Mouse (Mus musculus): ENCODE measurements around the gene Relch. TPM values are rescaled to one million over a fixed set of nuclear protein-coding genes. Genes with fewer than 3 reads are reported as not detected.

The Relch gene
- total and polyA plus RNA-seq, 3 experiments: 29.2 to 41.9 (median 39.0) TPM

DNA sequence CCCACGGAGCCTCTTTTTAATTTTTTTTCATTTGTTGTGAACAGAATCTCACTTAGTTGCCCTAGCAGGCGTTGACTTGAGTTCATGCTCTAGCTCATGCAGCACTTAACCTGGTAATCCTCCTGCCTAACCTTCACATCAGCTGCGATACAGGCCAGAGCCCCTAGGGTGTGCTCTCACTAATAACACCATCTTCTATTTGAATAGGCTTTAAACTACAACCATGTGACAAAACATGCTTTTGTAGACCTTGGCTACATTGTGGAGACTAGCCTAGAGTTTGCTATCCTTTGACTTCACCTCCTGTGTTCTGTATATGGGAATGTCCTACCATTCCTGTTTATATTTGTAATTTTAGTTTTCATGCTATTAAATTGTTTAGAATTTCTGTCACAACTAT is 71.7 kb downstream of the Relch start:
- Histone ChIP-seq H3K4me3 (ENCODE audit: control insufficient read depth in 1 of 2, insufficient read depth in 1 of 2, low read depth in 2 of 2, low read length in 2 of 2) (no peak overlapping the region), H3K79me2 (ENCODE audit: control insufficient read depth, insufficient read depth, low read length, poor library complexity) (no peaks in the 10 kb centered on the region), H3K36me3 (ENCODE audit: control insufficient read depth in 1 of 2, insufficient read depth in 2 of 2, low read length in 2 of 2) (peaks cover 0 to 49% of the 10 kb centered on the region in 2 experiments; a peak in 2 of 4 replicates), H3K27me3 (ENCODE audit: control insufficient read depth in 1 of 2, insufficient read depth in 2 of 2, low read length in 2 of 2) (no peaks in the 10 kb centered on the region), H3K4me1 (ENCODE audit: control insufficient read depth in 1 of 2, insufficient read depth in 2 of 2, low read length in 2 of 2) (no peaks in the 10 kb centered on the region), H3K27ac (ENCODE audit: control insufficient read depth, low read depth, low read length) (no peak overlapping the region), H3K9me3 (replicated peaks; ENCODE audit: insufficient read depth, low read length) (no peaks in the 10 kb centered on the region), H3K9ac (ENCODE audit: control insufficient read depth, low read depth, low read length, poor library complexity, severe bottlenecking) (no peak overlapping the region)
- TF ChIP-seq MEF2A (IDR thresholded peaks at IDR 0.05; ENCODE audit: extremely low read depth, insufficient replicate concordance, low read depth, low read length, poor library complexity, severe bottlenecking): no peak
- TF ChIP-seq RAD21 (IDR thresholded peaks at IDR 0.05; ENCODE audit: low read depth, low read length): peak; percentile 6; the same call in 1 of the 2 replicates
- TF ChIP-seq USF1 (IDR thresholded peaks at IDR 0.05; ENCODE audit: low read depth, low read length): peak; percentile 32; the same call in 1 of the 2 replicates
- peak in 2 of 3 experiments; percentile 26 to 53; a peak in 4 of 6 replicates for TF ChIP-seq CTCF (IDR thresholded peaks at IDR 0.05 in 2 of 3, conservative IDR thresholded peaks at IDR 0.05 in 1 of 3; ENCODE audit: control insufficient read depth in 1 of 3, insufficient read depth in 1 of 3, low read depth in 2 of 3, low read length in 3 of 3, poor library complexity in 1 of 3, severe bottlenecking in 1 of 3)
- no peak for TF ChIP-seq KAT2A (conservative IDR thresholded peaks at IDR 0.05; ENCODE audit: low read depth, low read length)
- TF ChIP-seq ZC3H11A (IDR thresholded peaks at IDR 0.05; ENCODE audit: low read depth, low read length): no peak
- TF ChIP-seq USF2 (IDR thresholded peaks at IDR 0.05; ENCODE audit: borderline replicate concordance in 1 of 2, insufficient read depth in 1 of 2, low read depth in 1 of 2, low read length in 2 of 2): no peak
- TF ChIP-seq MAX (IDR thresholded peaks at IDR 0.05; ENCODE audit: low read length): peak; percentile 17; the same call in 1 of the 2 replicates
- TF ChIP-seq SMC3 (IDR thresholded peaks at IDR 0.05; ENCODE audit: low read depth, low read length): 0 out of 2 replicates have a peak, but pooled peaks have one; percentile 34
- peak; percentile 63 for DNase-seq (ENCODE audit: low read depth, low spot score)

DNA sequence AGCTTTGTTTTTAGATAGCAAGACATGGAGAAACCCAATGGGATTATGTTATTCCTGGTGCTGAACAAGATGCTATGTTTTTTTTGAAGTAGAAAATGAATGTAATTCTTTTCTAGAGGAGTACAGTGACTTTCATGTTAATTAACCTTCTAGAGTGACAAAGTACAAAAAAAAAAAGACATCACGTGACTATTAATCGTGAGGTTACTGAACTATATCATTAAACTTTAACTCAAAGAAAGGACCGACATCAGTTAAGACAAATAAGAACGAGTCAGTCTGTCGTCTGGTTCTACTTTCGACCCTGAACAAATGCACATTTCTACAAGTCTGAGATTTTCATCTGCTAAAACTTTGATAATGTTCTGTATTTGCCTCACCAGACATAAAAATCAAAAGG is 74.7 kb downstream of the Relch start:
- H3K36me3 ChIP-seq (ENCODE audit: control insufficient read depth in 1 of 2, insufficient read depth in 2 of 2, low read length in 2 of 2): peaks cover 0 to 56% of the 10 kb centered on the region in 2 experiments; a peak in 2 of 4 replicates

More for the DNA sequence above, 74.7 kb downstream of the Relch start:
- DNase-seq (ENCODE audit: low read depth, low spot score): no peak
- no peak overlapping the region for H3K9ac ChIP-seq (ENCODE audit: control insufficient read depth, low read depth, low read length, poor library complexity, severe bottlenecking)
- no peak overlapping the region for H3K4me3 ChIP-seq (ENCODE audit: control insufficient read depth in 1 of 2, insufficient read depth in 1 of 2, low read depth in 2 of 2, low read length in 2 of 2)
- H3K27me3 ChIP-seq (ENCODE audit: control insufficient read depth in 1 of 2, insufficient read depth in 2 of 2, low read length in 2 of 2): no peaks in the 10 kb centered on the region
- H3K27ac ChIP-seq (ENCODE audit: control insufficient read depth, low read depth, low read length): no peak overlapping the region
- H3K9me3 ChIP-seq (replicated peaks; ENCODE audit: insufficient read depth, low read length): no peaks in the 10 kb centered on the region
- no peaks in the 10 kb centered on the region for H3K4me1 ChIP-seq (ENCODE audit: control insufficient read depth in 1 of 2, insufficient read depth in 2 of 2, low read length in 2 of 2)
- no peak for TF ChIP-seq CTCF (IDR thresholded peaks at IDR 0.05 in 2 of 3, conservative IDR thresholded peaks at IDR 0.05 in 1 of 3; ENCODE audit: control insufficient read depth in 1 of 3, insufficient read depth in 1 of 3, low read depth in 2 of 3, low read length in 3 of 3, poor library complexity in 1 of 3, severe bottlenecking in 1 of 3)
- no peak for TF ChIP-seq MYC (IDR thresholded peaks at IDR 0.05; ENCODE audit: low read depth, low read length)
- no peak for TF ChIP-seq NRF1 (IDR thresholded peaks at IDR 0.05; ENCODE audit: insufficient read depth, low read depth, low read length, poor library complexity, severe bottlenecking)
- no peak for TF ChIP-seq ZKSCAN1 (IDR thresholded peaks at IDR 0.05; ENCODE audit: low read depth, low read length)
- no peak for TF ChIP-seq POLR2AphosphoS2 (IDR thresholded peaks at IDR 0.05; ENCODE audit: low read length)
- no peak for TF ChIP-seq JUND (IDR thresholded peaks at IDR 0.05; ENCODE audit: low read depth, low read length)
- TF ChIP-seq ZNF384 (IDR thresholded peaks at IDR 0.05; ENCODE audit: low read depth, low read length): no peak
- no peak for TF ChIP-seq TCF12 (IDR thresholded peaks at IDR 0.05; ENCODE audit: low read depth, low read length)
- no peak for TF ChIP-seq RAD21 (IDR thresholded peaks at IDR 0.05; ENCODE audit: low read depth, low read length)
- TF ChIP-seq GATA1 (IDR thresholded peaks at IDR 0.05; ENCODE audit: low read depth, low read length): no peak
- no peak for TF ChIP-seq TAL1 (IDR thresholded peaks at IDR 0.05; ENCODE audit: low read length)
- no peak for TF ChIP-seq CHD2 (IDR thresholded peaks at IDR 0.05; ENCODE audit: low read length)
- no peak for TF ChIP-seq SMC3 (IDR thresholded peaks at IDR 0.05; ENCODE audit: low read depth, low read length)
- H3K79me2 ChIP-seq (ENCODE audit: control insufficient read depth, insufficient read depth, low read length, poor library complexity): no peaks in the 10 kb centered on the region
